Mouse (Mus musculus) T-helper 2 cell (primary cell): ENCODE results near the gene Glipr2.

ENCODE experiments used
- in situ Hi-C: fragments of 300-600 bp; cut with MboI, MseI; formaldehyde crosslinking; loops from one replicate; pipeline ENCODE4 v1.15.1; 2025; ENCODE audit warnings: high pct_unique_total_duplicates

The Glipr2 gene

DNA sequence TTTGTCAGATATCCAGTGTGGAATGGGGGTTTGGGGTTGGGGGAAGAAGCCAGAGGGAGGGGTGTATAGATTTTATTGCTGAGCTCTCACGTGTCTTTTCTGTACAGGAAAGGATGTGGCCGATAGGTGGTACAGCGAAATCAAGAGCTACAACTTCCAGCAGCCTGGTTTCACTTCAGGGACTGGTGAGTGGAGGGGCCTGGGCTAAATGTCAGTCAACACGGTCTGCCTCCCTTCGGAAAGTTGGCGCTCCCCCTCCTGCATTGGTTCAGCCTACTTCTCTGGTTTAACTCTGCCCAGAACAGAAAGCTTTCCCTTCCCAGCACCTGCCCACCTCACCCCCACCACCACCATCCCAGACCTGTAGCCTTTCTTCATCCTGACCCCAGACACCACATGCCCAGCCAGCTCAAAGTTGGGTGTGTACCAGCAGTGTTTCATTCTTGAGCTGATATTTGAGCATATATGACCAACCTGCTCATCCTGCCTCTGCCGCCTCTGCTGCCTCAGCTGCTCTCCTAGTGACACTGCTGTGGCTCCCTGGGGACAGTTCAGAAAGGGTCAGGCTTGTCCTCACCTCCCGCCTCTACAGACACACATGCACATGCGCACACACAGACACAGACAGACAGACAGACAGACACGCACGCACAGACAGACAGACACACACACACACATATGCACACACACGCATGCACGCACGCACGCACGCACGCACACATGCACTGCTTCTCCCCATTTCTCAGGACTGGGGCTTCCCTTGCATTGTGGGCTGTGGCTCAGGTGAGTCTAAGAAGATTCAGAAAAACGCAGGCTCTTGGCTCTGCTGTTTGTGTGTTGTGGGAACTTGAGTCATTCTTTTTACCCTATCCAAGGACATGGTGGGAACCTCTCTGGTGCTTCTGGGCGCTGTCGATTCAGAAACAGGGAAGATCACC, 13.5 kb downstream of the Glipr2 start:
- in situ Hi-C loops = no loop called here

DNA sequence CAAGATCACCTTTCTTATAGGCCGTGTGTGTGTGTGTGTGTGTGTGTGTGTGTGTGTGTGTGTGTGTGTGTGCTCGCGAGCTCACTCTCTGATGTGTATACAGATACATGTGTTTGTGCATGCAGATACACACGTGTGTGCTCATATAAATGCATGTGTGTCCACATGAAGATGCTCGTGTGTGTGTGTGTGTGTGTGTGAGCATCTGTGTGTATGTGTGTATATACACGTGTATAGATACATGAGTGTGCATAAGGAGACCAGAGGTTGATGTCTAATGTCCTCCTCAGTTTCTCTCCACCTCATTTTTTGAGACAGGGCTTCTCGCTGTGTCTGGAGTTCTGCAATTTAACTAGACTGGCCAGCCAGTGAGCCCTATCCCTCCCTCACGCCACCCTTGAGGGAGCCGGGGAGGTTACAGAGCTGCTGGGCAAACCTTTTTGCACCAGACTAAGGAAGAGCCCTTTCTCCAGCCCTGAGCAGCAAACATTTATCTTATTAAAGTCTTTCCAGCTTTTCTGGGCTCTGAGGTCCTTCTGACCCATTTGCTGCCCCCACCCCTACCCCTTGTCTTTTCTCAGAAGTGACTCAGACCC, 14.4 kb downstream of the Glipr2 start:
- in situ Hi-C loops = no loop called here

DNA sequence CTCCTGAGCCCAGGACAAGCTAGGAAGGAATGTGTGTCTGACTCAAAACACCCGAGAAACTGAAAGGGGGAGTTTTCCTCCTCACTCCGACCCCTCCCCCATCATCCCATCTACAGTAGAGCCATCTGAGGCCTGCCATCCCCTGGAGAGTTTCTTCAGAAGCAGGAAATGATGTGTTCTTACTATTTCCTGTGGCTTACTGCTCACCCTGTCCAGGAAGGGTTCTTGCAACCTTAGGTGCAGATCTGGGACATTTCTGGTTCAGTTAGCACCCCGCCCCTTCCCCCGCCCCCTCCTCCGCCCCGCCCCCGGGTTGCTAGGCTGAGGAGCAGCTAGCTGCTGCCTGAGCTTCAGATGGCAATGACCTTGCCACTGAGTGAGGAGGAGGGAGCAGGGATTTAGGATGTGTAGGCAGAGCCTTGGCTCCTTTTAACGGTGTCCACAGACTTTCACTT, 15.0 kb downstream of the Glipr2 start:
- in situ Hi-C loops = no loop called here

DNA sequence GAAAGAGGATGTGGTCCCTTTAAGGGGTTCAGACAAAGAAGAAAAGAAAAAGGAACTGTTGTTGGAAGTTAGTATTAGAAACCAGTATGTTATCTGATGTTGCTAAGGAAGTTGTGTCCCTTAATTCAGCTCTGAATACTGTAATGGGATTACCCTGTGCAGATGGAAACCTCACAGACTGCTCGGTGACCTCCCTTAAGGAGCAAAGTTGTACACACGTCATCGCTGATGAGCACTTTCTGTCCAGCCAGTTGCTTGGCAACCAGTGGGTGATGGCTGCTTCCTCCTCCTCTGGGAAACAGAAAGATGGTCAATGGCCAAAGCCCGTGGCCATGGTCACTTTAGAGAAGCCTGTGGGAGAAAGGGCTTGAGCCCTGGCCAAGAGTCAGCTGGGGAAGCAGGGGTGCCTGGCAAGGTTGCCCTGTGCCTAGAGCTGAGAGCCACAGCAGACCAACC, 16.4 kb downstream of the Glipr2 start:
- in situ Hi-C loops = no loop called here

DNA sequence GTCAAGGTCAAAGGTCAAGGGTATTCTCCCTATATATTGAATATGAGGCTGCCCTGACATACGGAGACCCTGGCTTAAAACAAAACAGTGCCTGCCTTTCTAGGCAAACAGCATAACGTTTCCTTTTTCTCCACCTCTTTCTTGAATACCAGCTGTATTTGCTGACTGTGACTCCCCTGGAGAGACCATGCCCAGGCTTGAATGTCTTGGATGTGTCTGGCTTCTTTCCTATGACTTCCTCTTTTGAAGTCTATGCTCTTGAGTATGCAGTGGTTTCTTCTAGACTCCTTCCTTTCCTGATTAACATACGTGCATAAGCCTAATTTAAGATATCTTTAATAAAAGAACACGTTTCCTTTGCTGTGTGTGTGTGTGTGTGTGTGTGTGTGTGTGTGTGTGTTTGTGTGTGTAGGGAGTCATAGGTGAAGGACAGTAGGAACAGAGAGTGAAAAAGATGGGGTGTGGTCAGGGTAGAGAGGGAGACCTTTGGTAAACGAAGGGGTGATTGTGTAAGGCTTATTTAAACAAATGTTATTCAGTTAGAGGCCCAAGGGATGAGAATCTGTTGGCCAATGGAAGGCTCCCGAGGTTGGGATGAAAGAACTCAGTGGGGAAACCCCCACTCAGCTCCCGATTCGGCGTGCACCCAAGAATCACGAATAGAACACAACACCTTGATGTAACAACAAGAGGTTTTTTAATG, 17.9 kb downstream of the Glipr2 start:
- in situ Hi-C loops = no loop called here

DNA sequence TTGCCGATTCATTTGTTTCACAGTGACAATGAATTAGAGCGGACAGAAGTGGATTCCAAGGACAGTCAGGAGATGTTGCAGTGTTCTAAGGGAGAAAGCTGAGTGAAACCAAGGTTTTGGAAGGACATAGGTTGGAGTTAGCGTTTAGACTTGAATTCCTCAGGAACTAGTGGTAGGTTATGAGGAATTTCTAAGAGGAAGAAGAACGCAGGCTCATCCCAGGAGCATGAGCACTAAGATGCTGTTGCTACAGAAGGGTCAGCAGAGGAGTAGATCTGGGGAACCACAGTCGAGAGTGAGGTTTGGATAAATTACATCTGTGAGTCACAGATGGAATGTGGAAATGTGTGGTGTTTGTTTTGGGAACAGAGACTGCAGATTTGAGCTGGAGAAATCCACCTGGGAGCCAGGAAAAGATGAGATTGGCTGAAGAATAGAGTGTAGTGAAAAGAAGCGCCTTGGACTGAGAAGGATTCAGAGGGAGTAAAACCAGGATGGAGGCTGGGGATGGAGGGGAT, 19.1 kb downstream of the Glipr2 start:
- in situ Hi-C loops = no loop called here

DNA sequence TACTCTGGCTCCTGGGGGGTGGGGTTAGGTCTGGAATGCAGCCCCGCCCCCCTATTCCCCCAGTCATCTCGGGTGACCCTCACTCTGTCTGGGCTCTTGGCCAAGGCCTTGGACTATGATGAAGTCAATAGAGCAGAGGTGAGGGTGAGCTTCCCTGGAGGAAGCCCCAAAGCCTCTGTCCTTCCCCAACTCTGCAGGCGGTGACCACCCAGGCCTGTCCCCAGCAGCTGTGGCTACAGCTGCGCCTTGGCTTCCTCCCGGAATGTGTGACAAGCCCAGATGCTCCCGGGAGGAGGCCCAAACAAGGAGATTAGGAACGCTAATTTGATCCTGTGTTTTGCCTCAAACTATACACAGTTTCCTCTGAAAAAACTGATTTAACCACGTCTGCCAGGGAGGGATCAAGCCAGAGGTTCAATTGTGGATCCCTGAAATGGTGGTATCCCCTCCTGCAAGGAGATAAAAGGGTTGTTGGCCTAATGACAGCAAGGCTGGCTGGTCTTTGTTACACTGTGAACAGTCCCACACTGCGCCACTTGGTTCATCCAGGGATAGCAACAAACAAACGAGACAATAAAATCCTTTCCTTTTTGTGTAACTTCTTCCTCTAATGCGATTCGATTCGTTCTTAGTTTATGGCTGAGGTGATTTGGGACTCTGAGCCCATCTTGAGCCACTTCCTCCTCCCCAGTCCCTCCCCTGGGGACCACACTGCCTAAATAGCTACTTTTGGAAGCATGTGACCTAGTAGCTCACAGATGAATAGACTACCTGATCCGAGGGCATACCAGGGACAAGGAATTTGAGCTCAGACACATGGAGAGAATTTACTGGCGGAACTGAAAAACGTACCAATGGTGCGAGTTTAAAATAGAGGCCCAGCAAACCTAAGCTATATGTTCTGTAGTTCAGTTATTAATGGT, 21.6 kb downstream of the Glipr2 start:
- in situ Hi-C loops = no loop called here

DNA sequence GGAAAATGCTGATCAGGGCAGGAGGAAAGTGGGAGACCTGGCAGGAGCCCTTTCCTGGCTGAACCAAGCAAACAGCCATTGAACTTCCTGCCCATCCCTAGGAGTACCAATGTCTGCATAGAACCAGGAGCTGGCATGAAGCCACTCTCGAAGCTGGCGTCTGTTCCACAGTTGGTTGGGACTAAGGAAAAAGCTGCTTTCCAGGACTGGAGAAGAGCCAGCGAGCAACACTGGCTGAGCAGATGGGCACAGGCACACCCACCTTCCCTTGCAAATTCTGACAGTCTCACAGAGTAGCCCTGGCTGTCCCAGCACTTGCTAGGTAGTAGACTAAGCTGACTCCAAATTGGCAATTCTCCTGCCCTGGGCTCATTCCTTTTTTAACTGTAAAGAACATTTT, 22.5 kb downstream of the Glipr2 start:
- in situ Hi-C loops = loop anchor here (5.0 kb wide), 1 partner anchor 52 kb away; no protein-coding TSS in a partner anchor

DNA sequence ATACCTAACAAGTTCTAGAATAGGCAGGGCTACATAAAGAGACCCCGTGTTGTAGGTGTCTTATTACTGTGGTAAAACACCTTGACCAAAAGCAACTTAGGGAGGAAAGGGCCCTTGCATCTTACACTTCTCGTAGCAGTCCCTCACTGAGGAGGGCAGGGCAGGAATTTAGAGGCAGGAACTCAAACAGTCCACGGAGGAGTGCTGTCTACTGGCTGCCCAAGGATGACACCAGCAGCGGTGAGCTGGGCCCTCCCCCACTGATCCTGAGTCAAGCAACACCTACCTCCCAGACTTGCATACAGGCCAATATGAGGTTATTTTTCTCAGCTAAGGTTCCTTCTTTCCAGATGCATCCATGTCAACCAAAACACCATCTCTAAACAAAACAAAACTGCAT, 23.0 kb downstream of the Glipr2 start:
- in situ Hi-C loops = loop anchor here (5.0 kb wide), 1 partner anchor 53 kb away; no protein-coding TSS in a partner anchor

DNA sequence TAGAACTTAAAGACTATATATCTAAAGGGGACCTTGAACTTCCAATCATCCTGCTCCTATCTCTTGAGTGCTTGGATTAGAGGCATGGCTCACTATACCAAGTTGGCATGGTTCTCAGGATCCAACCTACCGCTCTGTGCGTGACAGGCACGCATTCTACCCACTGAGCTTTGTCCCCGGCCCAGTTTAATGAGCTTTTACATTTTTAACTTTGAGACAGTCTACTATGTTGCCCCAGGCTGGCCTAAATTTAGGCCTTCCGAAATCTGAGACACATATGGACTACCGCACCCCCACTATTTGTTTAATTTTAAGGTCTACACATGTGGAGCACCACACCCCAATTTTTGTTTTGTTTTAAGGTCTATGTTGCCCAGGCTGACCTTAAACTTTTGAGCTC, 23.6 kb downstream of the Glipr2 start:
- in situ Hi-C loops = loop anchor here (5.0 kb wide), 1 partner anchor 54 kb away; no protein-coding TSS in a partner anchor

DNA sequence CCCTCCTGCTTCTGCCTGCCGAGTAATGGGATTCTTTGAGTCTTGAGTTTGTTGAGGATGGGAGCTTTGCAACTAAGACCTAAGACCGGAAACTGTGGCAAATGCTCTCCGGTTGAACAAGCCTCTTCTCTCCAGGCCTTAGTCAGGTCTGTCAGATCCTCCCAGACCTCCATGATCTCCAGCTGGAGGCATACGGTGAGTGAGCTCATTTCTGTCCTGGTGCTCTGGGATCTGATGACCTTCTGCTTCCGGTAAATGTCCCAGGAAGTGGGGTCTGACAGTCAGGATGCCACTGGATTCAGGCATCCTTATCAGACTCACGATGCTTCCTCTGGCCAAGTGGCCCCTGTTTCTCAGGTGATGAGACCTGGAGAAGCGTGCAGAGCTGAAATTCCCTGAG, 24.1 kb downstream of the Glipr2 start:
- in situ Hi-C loops = loop anchor here (5.0 kb wide), 1 partner anchor 54 kb away; no protein-coding TSS in a partner anchor

DNA sequence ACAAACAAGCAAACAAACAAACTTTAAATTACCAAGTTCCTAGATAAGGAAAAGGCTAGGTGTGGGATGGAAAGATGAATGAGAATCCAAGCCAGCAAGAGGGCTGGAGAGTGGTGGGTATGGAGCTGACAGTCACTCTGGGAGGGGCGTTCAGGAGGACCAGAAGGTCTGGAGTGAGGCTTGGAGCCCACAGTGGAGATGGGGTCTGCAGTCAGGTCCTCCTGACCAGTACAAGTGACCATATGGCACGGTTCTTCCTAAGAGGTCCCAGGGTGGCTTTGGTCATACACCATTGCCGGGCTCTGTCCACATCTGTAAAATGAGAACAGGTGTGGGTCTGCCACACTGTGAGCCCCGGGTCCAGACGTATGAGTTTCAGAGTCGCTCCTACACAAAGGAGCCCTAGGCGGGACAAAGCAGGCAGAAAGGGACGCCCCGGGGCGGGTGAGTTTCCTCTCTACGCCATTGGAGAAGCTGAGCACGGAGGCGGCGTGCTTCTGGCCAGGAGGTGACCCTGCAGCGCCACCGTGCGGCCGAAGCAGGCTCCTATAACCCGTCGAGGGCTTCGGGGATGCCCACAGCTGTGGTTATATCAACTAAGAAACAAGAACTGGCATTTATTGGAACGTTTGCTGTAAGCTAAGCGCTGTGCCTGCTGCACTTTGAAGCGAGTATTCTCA, 25.0 kb downstream of the Glipr2 start:
- in situ Hi-C loops = loop anchor here (5.0 kb wide), 1 partner anchor 55 kb away; no protein-coding TSS in a partner anchor

DNA sequence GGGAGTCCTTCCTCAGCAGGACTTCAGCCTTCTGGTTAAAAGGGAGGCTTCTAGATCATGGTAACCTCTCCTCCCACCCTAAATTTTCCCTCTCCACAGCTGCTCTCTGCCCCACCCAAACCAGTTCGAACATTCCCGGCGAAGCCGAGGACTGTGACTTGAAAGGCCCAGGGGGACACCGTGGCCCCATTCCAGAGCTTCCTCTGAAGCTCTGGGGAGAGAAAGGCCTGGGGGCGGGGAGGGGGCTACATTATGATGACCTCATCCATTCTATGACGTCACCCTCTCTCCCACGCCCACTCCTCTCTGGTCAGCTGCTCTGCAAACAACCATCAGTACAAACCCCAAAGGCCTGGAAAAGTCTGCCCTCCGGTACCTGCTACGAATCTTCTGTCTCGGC, 26.0 kb downstream of the Glipr2 start, which contains the start of gene Ccin:
Gene Ccin (plus strand): TSS at position 303 of the 400 bp plus-strand sequence.
- in situ Hi-C loops = loop anchor here (5.0 kb wide), 1 partner anchor 56 kb away; no protein-coding TSS in a partner anchor

DNA sequence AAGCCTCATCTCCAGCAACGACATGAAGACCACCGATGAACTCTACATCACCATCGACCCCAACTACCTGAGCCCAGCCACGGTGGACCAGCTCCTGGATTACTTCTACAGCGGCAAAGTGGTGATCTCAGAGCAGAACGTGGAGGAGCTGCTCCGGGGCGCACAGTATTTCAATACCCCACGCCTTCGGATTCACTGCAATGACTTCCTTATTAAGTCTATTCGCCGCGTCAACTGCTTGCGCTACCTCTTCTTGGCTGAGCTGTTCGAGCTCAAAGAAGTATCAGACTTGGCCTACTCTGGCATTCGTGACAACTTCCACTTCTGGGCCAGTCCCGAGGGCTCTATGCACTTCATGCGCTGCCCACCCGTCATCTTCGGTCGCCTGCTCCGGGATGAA, 26.6 kb downstream of the Glipr2 start:
- in situ Hi-C loops = loop anchor here (5.0 kb wide), 1 partner anchor 56 kb away; no protein-coding TSS in a partner anchor

DNA sequence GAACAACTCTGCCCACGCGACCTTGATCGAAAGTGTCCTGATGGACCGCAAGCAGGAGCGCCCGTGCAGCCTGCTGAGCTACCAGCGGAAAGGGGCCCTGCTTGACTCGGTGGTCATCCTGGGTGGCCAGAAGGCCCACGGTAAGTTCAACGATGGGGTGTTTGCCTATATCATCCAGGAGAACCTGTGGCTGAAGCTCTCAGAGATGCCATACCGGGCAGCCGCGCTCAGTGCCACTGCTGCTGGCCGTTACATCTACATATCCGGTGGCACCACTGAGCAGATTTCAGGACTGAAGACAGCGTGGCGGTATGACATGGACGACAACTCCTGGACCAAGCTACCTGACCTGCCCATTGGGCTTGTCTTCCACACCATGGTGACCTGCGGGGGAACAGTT, 27.1 kb downstream of the Glipr2 start:
- in situ Hi-C loops = loop anchor here (5.0 kb wide), 1 partner anchor 57 kb away; no protein-coding TSS in a partner anchor

DNA sequence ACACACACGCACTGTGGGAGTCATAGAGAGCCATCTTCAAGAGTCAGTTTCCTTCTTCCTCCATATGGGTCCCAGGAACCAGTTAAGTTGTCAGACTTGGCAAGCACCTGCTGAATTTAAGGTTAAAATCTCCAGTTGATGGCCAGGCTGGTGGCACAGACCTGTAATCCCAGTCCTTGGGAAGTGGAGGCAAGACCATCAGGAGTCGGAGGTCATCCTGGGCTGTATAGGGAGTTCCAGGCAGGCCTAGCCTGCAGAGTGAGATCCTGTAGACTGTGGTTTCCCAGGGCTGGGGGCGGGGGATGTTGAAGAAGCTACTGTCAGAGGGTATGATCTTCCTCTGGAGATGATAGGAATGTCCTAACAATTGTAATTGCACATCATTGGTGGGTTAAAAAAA, 31.8 kb downstream of the Glipr2 start:
- in situ Hi-C loops = no loop called here

DNA sequence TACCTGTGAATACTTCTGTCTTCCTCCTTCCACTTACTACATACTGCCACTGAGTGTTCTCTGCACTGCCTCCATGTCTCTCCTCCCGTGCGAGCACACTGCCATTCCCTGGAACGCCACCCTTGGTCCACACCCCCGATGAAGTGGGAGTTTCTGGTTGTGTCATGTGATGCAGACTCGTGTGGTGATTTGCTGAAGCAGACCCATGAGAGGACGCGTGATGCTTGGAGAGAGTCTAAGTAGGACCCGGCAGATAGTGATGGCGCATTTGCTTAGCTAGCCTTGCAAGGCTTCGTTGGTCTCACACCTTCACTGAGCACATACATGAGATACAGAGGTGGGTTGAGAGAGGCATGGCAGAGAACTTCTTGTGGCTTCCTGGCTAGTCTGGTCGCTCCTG, 35.9 kb downstream of the Glipr2 start:
- in situ Hi-C loops = no loop called here

DNA sequence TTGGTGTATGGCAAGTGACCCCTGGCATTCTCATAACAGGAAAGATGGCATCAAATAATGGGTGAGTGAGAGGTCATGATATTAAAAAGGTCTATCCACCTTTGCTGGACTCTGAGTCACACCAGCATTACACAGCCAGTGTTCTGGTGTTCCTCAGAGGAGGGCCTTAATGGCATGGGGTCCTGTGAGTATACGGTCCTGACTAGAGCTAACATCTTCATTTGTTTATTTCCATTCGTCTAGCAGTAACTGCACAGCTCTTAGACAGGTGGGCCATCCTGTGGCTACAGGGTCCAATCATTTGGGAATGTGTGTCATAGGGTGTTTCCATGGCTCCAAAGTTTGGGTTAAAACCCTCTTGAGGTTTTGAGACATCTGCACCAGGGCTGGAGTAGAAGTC, 37.1 kb downstream of the Glipr2 start:
- in situ Hi-C loops = no loop called here

DNA sequence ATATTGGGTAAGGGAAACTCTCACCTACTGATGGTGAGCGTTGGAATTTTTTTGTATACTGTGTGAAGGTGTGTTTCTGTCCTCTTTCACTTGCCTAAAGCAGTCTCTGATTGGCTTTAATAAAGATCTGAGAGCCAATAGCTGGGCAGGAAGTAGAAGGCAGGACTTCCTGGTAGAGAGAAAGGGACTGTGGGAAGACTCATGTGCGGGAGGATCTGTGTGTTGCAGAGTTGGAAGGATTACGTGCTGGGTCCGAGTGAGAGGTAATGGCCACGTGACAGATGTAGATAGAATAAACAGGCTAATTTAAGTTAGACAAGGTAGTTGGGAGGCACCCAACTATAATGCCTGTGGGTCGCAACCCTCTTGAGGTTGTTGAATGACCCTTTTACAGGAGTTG, 46.4 kb downstream of the Glipr2 start:
- in situ Hi-C loops = no loop called here

DNA sequence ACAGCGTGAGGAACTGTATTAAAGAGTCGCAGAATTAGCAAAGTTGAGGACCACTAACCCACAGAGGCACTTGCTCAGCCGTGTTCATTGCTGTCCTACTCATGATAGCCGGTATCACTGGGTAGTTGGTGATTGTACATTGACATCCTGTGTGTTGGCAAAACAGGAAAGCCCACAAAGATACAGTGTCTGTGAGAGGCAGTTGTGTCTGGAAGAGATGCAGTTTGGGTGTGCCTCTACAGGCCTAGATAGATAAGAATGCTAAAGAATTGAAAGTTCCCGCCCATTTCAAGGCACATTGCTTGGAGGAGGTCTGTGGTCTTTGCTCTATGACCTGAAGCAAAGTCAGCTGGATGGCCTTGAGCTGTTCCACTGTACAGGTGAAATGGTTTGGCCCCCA, 46.9 kb downstream of the Glipr2 start, which contains the start of gene Clta:
Gene Clta (plus strand): TSS at position 327 of the 400 bp plus-strand sequence.
- in situ Hi-C loops = no loop called here
